Mouse (Mus musculus) C2C12 (cell line): Measurements from ENCODE around the gene Dusp27.

Experiments
- CEBPB ChIP-seq: IDR thresholded peaks from one replicate; pipeline ENCODE4 v1.6.1; 2011; ENCODE audit warnings: low read depth, mild to moderate bottlenecking, control low read depth, moderate library complexity
- CTCF ChIP-seq: IDR thresholded peaks from one replicate; pipeline ENCODE4 v1.5.1; 2011; ENCODE audit not compliant: control insufficient read depth, insufficient read depth, insufficient read length
- FOSL1 ChIP-seq: IDR thresholded peaks from one replicate; pipeline ENCODE4 v1.8.0; 2011; ENCODE audit warnings: mild to moderate bottlenecking, low read length; ENCODE audit not compliant: poor library complexity, insufficient read depth, severe bottlenecking
- MAX ChIP-seq: IDR thresholded peaks from one replicate; pipeline ENCODE4 v1.6.1; 2011; ENCODE audit warnings: mild to moderate bottlenecking, control low read depth
- MYOG ChIP-seq: IDR thresholded peaks from one replicate; pipeline ENCODE4 v1.6.1; 2011; ENCODE audit not compliant: control insufficient read depth, insufficient read length; ENCODE audit errors: extremely low read depth
- USF1 ChIP-seq: IDR thresholded peaks from one replicate; pipeline ENCODE4 v1.6.1; 2011; ENCODE audit warnings: low read depth, mild to moderate bottlenecking, control low read depth, moderate library complexity

DNA sequence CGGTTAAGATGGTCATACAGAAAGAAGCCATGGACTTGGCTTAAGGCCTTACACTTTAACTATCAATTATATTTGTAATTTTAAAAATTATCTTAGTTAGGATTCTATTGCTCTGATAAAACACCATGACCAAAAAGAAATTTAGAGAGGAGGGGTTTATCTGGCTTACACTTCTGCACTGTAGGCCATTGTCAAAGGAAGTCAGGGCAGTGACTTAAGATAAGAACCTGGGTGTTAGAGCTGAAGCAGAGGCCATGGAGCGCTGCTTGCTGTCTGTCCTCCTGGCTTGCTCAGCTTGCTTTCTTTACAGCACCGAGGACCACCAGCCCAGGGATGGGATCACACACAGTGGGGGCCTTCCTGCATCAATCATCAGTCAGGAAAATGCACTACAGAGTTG lies 19.9 kb upstream of the Dusp27 start:
- no peak for TF ChIP-seq MYOG
- TF ChIP-seq MAX: no peak
- no peak for TF ChIP-seq CTCF
- TF ChIP-seq USF1: no peak
- TF ChIP-seq FOSL1: no peak
- TF ChIP-seq CEBPB: no peak
